Comparison of ENCODE assay signal across 8 mouse cellular contexts in the genomic region with DNA sequence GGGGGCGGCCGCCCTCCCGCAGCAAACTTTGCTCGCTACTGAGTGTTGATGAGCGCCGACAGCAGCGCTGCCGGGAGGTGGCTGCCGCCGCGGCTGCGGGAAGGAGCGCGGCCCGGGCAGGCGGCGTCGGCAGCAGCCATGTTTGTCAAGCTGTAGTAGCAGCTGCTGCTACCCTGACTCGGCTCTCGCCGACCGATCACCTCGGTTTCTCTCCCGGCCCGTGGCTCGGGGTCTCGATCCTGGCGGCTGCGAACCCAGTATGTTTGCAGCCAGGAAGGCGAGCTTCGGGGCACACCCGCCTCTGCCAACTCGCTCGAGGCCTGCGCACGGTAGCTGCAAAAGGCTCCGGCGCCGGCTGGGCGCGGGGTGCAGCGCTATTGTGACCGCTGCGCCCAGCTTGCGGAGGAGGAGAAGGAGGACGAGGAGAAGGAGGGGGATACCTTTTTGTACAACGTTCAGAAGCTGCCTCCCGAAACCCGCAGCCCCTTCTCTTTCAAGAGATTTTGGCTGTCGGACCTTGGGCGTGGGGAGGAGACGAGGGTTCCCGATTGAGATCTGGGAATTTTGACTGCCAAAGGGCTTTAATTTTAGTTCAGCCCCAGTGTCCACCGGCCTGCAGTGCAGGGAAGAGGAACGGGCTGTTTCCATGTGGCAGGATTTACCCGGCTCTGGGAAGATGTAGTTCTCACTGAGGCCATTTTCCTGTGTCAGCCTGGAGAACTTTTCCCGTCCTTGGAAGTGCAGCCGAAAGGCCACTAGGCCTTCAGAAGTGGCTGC. TPM values are rescaled to one million over a fixed set of nuclear protein-coding genes. Genes with fewer than 3 reads are reported as not detected.
A peak's percentile ranks its signal among the peaks of the same experiment; 100 is the strongest.
DNase-seq lines count a peak whose midpoint lies in the region; ATAC-seq and TF ChIP-seq lines count a peak whose summit lies in the region.

No protein-coding gene starts in this region.

- TF ChIP-seq POLR2A in lung, adult 2 months (IDR thresholded peaks at IDR 0.05; ENCODE audit: borderline replicate concordance, extremely low read depth, low read depth, low read length) = no peak

- peak overlapping the region; percentile 88 to 91 for H3K4me3 ChIP-seq in ES-E14 (ENCODE audit: insufficient read depth in 1 of 2, low read depth in 1 of 2, low read length in 2 of 2, poor library complexity in 1 of 2, severe bottlenecking in 1 of 2)
- peak overlapping the region; percentile 86 for H3K4me3 ChIP-seq in brown adipose tissue, adult 24 weeks (ENCODE audit: insufficient read depth, low read depth, low read length)
- peak overlapping the region; percentile 90 for H3K4me3 ChIP-seq in forebrain, embryonic 10.5 days
- H3K4me3 ChIP-seq in heart, embryonic 16.5 days (ENCODE audit: low read length) = peak overlapping the region; percentile 82
- peak overlapping the region; percentile 87 for H3K4me3 ChIP-seq in lung, adult 2 months (replicated peaks; ENCODE audit: extremely low read depth, low read depth, low read length)

- DNase-seq in ES-E14 (ENCODE audit: low read depth, low spot score) = no peak
- peak; percentile 75 for DNase-seq in forebrain, embryonic 10.5 days (ENCODE audit: extremely low spot score, low spot score)
- DNase-seq in kidney, postnatal 36 days = peak; percentile 35 to 74
- DNase-seq in lung, adult 2 months = peak; percentile 86
- peak; percentile 71 for DNase-seq in retina, embryonic 14.5 days (ENCODE audit: low spot score)
- DNase-seq in urinary bladder, adult 2 months (ENCODE audit: low spot score) = peak; percentile 75

- no peak for TF ChIP-seq CTCF in lung, adult 2 months (IDR thresholded peaks at IDR 0.05; ENCODE audit: insufficient read depth, low read length)

- peak overlapping the region; percentile 87 for H3K9ac ChIP-seq in ES-E14 (ENCODE audit: insufficient read depth, low read depth, low read length, poor library complexity, severe bottlenecking)
- H3K9ac ChIP-seq in heart, embryonic 16.5 days (ENCODE audit: low read length) = peak overlapping the region; percentile 99

- H3K4me1 ChIP-seq in ES-E14 (ENCODE audit: control insufficient read depth in 2 of 2, insufficient read depth in 2 of 2, low read length in 2 of 2, poor library complexity in 1 of 2) = peaks cover 10 to 22% of the 10 kb centered on the region in 2 experiments
- H3K4me1 ChIP-seq in brown adipose tissue, adult 24 weeks (ENCODE audit: control insufficient read depth, insufficient read depth, insufficient read length, low read length) = peaks cover 14% of the 10 kb centered on the region
- H3K4me1 ChIP-seq in forebrain, embryonic 10.5 days = peaks cover 62% of the 10 kb centered on the region
- H3K4me1 ChIP-seq in heart, embryonic 16.5 days (ENCODE audit: control insufficient read depth, insufficient read depth, low read length) = peaks cover 38% of the 10 kb centered on the region
- H3K4me1 ChIP-seq in lung, adult 2 months (ENCODE audit: control insufficient read depth, insufficient read depth, low read length) = peaks cover 37% of the 10 kb centered on the region

- H3K4me2 ChIP-seq in heart, embryonic 16.5 days (ENCODE audit: low read depth, low read length) = peak overlapping the region; percentile 80

- peaks cover 23% of the 10 kb centered on the region for H3K36me3 ChIP-seq in ES-E14 (ENCODE audit: control insufficient read depth, insufficient read depth, low read length, poor library complexity, severe bottlenecking)
- peaks cover 46% of the 10 kb centered on the region for H3K36me3 ChIP-seq in forebrain, embryonic 10.5 days (replicated peaks)
- H3K36me3 ChIP-seq in heart, embryonic 16.5 days (ENCODE audit: control insufficient read depth, insufficient read depth) = peaks cover 18% of the 10 kb centered on the region

- ATAC-seq in heart, embryonic 16.5 days (replicated peaks; ENCODE audit: extremely low read depth, insufficient read depth, low FRiP score) = 0 out of 2 replicates have a peak, but pooled peaks have one; percentile 0

- peak overlapping the region; percentile 95 for H3K27ac ChIP-seq in ES-E14 (ENCODE audit: insufficient read depth, low read depth, low read length, poor library complexity, severe bottlenecking)
- peak overlapping the region; percentile 75 for H3K27ac ChIP-seq in brown adipose tissue, adult 24 weeks (replicated peaks; ENCODE audit: low read depth, low read length)
- H3K27ac ChIP-seq in forebrain, embryonic 10.5 days = peak overlapping the region; percentile 99
- peak overlapping the region; percentile 98 for H3K27ac ChIP-seq in heart, embryonic 16.5 days (ENCODE audit: low read length)

- H3K9me3 ChIP-seq in ES-E14 (ENCODE audit: control insufficient read depth, insufficient read depth, low read depth, low read length) = no peaks in the 10 kb centered on the region
- H3K9me3 ChIP-seq in forebrain, embryonic 10.5 days = 0 out of 2 replicates have a peak, but pooled peaks cover 6% of the 10 kb centered on the region
- no peaks in the 10 kb centered on the region for H3K9me3 ChIP-seq in heart, embryonic 16.5 days (replicated peaks; ENCODE audit: control insufficient read depth, low read length)

- 0 out of 2 replicates have a peak, but pooled peaks cover 9% of the 10 kb centered on the region for H3K27me3 ChIP-seq in forebrain, embryonic 10.5 days (ENCODE audit: poor library complexity, severe bottlenecking)
- H3K27me3 ChIP-seq in heart, embryonic 16.5 days (ENCODE audit: control insufficient read depth, insufficient read depth, low read length) = no peaks in the 10 kb centered on the region

- in situ Hi-C loops in ES-E14 (cut with MboI; ENCODE audit: low sequenced_read_pairs in 2 of 2, unreplicated experiment in 2 of 2) = no loop called here

- WGBS in forebrain, embryonic 10.5 days = under 1% methylated on average over 57 of the region's 58 CpGs
- under 1% methylated on average over 58 of the region's 58 CpGs for WGBS in heart, embryonic 16.5 days
- WGBS in lung, adult 2 months = 1% methylated on average over 57 of the region's 58 CpGs

TF ChIP-seq in ES-E14, 5 proteins besides CTCF, POLR2A, EP300 and RAD21:
- TF ChIP-seq CHD2 (IDR thresholded peaks at IDR 0.05; ENCODE audit: low read depth, low read length) (no peak), MAFK (IDR thresholded peaks at IDR 0.05; ENCODE audit: insufficient read depth, low read depth, low read length) (no peak), HCFC1 (IDR thresholded peaks at IDR 0.05; ENCODE audit: borderline replicate concordance, insufficient read depth, low read length) (no peak), ZNF384 (IDR thresholded peaks at IDR 0.05; ENCODE audit: low read depth, low read length) (no peak), ZC3H11A (IDR thresholded peaks at IDR 0.05; ENCODE audit: borderline replicate concordance, low read depth, low read length) (no peak)

RNA-seq across cellular contexts. Expression of a gene that starts 3.0 kb away (rescaled TPM):
- 120 and 135 TPM in 2 replicates for total RNA-seq in ES-E14 (2012; rRNA removed)
- polyA plus RNA-seq in brown adipose tissue, adult 24 weeks (2012; ENCODE audit: insufficient read depth, insufficient read length, missing spikeins) = 24.0 and 34.1 TPM in 2 replicates
- 66.8 and 70.1 TPM in 2 replicates for polyA plus RNA-seq in forebrain, embryonic 10.5 days (2016; fragmentation: Nextera tagmentation; extraction: Ambion mirVana)
- 38.1 and 40.5 TPM in 2 replicates for polyA plus RNA-seq in heart, embryonic 16.5 days (2015; fragmentation: Nextera tagmentation; extraction: Ambion mirVana)
- polyA plus RNA-seq in lung, adult 2 months (2012; rRNA removed) = 16.7 and 21.6 TPM in 2 replicates
- 25.8 and 32.1 TPM in 2 replicates for polyA plus RNA-seq in urinary bladder, adult 2 months (2012; rRNA removed)
